Mouse (Mus musculus): ENCODE measurements around the gene Arrdc5.

The Arrdc5 gene

DNA sequence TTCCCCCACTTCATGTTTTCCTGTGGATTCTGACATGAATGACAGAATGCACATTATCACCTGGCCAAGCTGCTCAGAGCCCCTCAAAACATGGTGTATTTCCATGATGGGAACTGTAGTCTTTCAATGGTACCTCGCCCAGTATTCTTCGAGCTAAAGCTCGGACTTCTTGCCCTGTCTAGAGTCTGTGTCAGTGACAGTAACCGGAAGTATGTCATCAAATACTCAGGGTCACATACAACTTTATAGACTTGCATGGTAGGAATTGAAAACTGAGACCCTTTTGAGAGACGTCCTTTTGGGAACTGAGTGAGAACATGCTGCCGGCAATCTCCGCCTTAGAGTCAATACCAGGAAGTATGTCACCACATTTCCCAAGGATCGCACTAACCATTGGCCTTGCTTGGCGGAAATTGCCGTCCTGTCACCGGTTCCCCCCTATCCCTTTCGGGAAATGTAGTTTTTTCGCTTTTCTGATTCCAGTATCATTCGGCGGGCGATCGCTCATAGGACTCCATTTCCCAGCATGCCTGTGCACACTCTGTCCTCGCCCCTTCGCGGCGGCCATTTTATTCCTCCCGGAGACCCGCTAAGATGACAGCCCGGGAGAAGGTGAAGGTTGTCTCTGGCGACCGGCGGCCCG lies 43.7 kb downstream of the Arrdc5 start, which contains the start of gene Fem1a:
Gene Fem1a, plus strand, starts transcription at position 572 of the 643 bp plus-strand sequence.
- DNase-seq (ENCODE audit: low read depth): peak; percentile 97

DNA sequence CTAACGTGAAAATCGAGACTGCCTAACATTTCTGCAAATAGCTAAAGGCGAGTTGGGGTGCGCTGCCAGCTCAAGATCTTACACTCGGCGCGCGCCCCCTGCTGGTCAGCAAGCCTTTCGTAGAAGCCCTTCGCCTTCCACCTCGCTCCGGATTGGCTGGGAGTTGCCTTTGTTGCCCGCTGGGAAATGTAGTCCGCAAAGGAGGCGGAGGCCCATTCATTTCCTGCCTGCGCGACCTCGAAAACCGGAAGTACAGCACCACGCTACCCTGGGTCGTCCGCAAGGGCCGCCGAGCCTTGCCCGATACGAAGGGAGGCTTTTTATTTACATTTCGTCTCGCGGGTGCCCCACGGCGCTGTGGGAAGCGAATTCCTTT lies 44.2 kb downstream of the Arrdc5 start:
- peak; percentile 100 for DNase-seq (ENCODE audit: low read depth)

DNA sequence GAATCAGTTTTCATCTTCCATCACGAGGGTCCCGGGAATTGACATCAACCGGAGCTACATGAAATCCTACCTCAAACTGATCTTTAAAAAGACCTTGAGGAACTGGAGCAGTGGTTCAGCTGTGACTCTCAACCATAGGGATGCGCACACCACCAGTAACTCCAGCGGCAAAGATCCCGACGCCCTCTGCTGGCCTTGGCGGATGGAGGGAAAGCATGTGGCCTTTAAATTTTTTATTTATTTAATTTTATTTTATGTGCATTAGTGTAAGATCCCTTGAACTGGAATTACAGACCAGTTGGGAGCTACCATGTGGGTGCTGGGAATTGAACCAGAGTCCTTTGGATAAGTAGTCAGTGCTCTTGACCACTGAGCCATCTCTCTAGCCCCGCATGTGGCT lies 44.7 kb downstream of the Arrdc5 start:
- peak; percentile 87 for DNase-seq (ENCODE audit: low read depth)

DNA sequence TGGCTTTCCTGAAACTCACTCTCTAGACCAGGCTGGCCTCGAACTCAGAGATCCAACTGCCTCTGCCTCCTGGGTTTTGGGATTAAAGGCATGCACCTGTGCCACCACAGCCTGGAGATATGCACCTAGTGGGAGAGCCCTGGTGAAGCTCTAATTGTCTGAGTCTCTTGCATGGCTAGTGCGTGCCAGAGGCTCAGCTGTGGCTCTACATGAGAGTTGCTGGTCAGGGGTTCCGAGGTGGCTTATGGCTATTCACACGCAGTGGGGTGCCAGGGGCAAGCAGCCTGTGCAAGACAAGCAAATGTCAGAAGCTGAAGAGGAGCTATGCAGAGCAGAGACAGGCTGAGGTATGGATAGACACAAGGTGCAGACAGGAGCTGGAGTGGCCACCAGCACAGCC lies 45.4 kb downstream of the Arrdc5 start:
- DNase-seq (ENCODE audit: low read depth): no peak

DNA sequence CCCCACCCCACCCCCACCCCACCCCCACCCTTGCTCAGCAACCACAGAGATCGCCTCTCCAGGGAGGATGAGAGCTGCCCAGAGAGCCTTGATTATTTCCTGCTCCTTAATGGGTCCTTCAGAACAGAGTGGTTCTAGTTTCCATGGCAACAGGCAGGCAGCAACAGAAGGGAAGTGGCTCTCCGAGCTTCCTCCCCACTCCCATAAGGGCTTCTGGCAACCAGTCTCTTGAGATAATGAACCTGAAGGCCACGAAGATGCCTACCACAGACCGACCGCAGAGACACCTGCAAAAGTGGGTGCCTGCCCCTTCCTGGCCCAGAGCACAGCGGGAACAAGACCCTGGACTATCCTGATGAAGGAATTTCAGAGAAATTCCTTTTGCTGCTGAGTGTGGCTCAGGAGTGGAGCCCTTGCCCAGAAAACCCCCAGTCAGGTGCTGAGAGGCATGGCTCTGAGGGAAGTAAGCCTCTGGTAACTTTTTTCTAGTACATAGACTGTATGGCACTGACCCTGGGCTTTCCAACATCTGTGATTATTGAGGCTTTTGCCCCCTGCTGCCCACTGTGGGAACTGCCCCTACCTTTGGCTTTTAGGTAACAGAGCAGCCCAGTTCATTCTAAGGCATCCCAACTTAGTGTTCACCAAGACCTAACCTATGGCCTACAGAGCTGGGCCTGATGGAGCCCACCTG lies 48.8 kb downstream of the Arrdc5 start:
- peak; percentile 82 for DNase-seq (ENCODE audit: low read depth)

DNA sequence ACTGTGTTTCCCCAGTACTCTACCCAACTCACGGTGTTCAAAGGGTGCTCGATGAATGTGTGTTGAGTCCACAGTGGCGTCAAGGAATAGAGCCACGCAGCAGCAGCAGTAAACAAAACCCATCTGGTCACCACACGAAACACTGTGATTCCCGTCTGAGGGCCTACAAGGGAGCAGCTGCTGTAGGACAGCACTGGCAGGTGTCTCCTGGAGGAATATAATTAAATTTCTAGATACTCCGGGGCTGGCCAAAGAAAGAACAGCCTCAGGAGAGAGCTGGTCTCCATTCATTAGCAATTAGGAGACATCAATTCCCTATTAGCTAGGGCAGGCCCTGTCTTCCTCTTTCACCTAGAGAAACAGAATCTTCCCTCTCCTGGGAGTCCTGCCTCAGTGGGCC lies 54.5 kb downstream of the Arrdc5 start:
- no peak for DNase-seq (ENCODE audit: low read depth)

All from NIH3T3 (cell line).